In the genomic region with DNA sequence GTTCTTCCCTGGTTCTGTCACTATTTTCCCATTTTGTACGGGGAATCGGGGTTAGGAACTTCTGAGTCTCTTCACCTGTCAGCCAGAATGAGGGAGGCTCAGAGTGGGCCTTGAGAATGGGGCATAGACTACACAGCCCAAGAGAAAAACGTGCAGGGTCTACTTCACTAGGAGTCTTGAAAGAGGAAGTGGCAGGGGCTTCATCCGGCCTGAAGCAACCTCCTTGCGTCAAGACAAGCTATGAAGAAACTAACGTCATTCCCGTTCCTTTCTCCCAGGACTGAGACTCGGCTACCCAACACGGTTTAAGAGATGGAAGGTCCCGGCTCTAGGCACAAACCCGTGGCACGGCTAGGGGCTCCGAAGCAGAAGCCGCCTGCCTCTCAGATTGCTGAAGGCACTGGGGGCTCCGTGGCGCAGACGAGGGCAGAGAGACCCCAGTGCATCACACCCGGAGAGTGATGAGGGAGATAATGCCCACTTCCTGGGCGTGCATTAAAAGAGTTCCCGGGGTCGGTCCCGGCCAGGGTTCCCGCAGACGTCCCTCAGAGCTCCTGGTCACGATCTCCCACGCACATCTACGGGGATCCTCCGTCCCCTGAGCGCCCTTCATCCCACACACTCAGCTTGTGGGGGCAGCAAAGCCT, we compare ENCODE assay signal across 8 mouse cellular contexts. TPM values are rescaled to one million over a fixed set of nuclear protein-coding genes. Genes with fewer than 3 reads are reported as not detected.
DNase-seq lines count a peak whose midpoint lies in the region; ATAC-seq and TF ChIP-seq lines count a peak whose summit lies in the region.

No protein-coding gene starts in this region.

- TF ChIP-seq POLR2A in heart, adult 2 months (IDR thresholded peaks at IDR 0.05; ENCODE audit: insufficient read depth, low read depth, low read length) = 0 out of 2 replicates have a peak, but pooled peaks have one; percentile 9

- WGBS in heart, adult 2 months = under 1% methylated on average over 29 of the region's 29 CpGs
- under 1% methylated on average over 29 of the region's 29 CpGs for WGBS in forebrain, embryonic 12.5 days
- WGBS in limb, embryonic 11.5 days = under 1% methylated on average over 29 of the region's 29 CpGs
- 1% methylated on average over 29 of the region's 29 CpGs for WGBS in midbrain, embryonic 14.5 days

- H3K27ac ChIP-seq in heart, adult 2 months = peak overlapping the region; percentile 95
- peak overlapping the region; percentile 89 for H3K27ac ChIP-seq in forebrain, embryonic 12.5 days
- H3K27ac ChIP-seq in limb, embryonic 11.5 days (replicated peaks; ENCODE audit: low read depth, low read length) = peak overlapping the region; percentile 93
- H3K27ac ChIP-seq in midbrain, embryonic 14.5 days (replicated peaks; ENCODE audit: low read depth, low read length) = peak overlapping the region; percentile 83

- H3K4me1 ChIP-seq in heart, adult 2 months (ENCODE audit: control insufficient read depth, insufficient read depth, low read length) = peaks cover 6% of the 10 kb centered on the region
- peaks cover 27% of the 10 kb centered on the region for H3K4me1 ChIP-seq in forebrain, embryonic 12.5 days
- peaks cover 20% of the 10 kb centered on the region for H3K4me1 ChIP-seq in limb, embryonic 11.5 days (ENCODE audit: control insufficient read depth, insufficient read depth, low read length)
- H3K4me1 ChIP-seq in midbrain, embryonic 14.5 days (ENCODE audit: control insufficient read depth, insufficient read depth, low read length) = peaks cover 22% of the 10 kb centered on the region

- DNase-seq in heart, adult 2 months = no peak
- no peak for DNase-seq in heart, postnatal 10 days
- peak; percentile 37 for DNase-seq in MN1 (ENCODE audit: low spot score)
- peak; percentile 61 for DNase-seq in limb, embryonic 11.5 days (ENCODE audit: low spot score)
- peak; percentile 58 for DNase-seq in midbrain, embryonic 14.5 days
- no peak for DNase-seq in adrenal gland, postnatal 10 days
- no peak for DNase-seq in gastrocnemius, postnatal 14 days

- no peaks in the 10 kb centered on the region; the same call in 1 of the 2 replicates for H3K79me2 ChIP-seq in heart, adult 2 months (replicated peaks; ENCODE audit: control insufficient read depth, insufficient read depth, low read length)

- no peaks in the 10 kb centered on the region for H3K27me3 ChIP-seq in heart, adult 2 months (ENCODE audit: control insufficient read depth, insufficient read depth, low read length)
- H3K27me3 ChIP-seq in forebrain, embryonic 12.5 days = no peaks in the 10 kb centered on the region
- no peaks in the 10 kb centered on the region for H3K27me3 ChIP-seq in limb, embryonic 11.5 days (ENCODE audit: control insufficient read depth, insufficient read depth, low read length)
- H3K27me3 ChIP-seq in midbrain, embryonic 14.5 days (ENCODE audit: control insufficient read depth, insufficient read depth, low read length) = no peaks in the 10 kb centered on the region

- H3K4me3 ChIP-seq in heart, adult 2 months = peak overlapping the region; percentile 86
- peak overlapping the region; percentile 78 for H3K4me3 ChIP-seq in forebrain, embryonic 12.5 days (replicated peaks)
- H3K4me3 ChIP-seq in limb, embryonic 11.5 days (ENCODE audit: low read depth, low read length) = peak overlapping the region; percentile 81
- H3K4me3 ChIP-seq in midbrain, embryonic 14.5 days (replicated peaks; ENCODE audit: low read depth, low read length) = peak overlapping the region; percentile 71

- intact Hi-C loops in heart, adult 2 months (cut with DNase I) = loop anchor here (1.0 kb wide), 1 partner anchor 31 kb away; no protein-coding TSS in a partner anchor
- intact Hi-C loops in heart, postnatal 10 days (cut with DNase I) = loop anchor here (2.0 kb wide), 2 partner anchors 16 to 32 kb away; no protein-coding TSS in a partner anchor
- intact Hi-C loops in gastrocnemius, postnatal 14 days (cut with DNase I; ENCODE audit: low total_unique reads) = no loop called here

- peak; percentile 39 for ATAC-seq in forebrain, embryonic 12.5 days (ENCODE audit: low FRiP score)
- ATAC-seq in limb, embryonic 11.5 days (ENCODE audit: insufficient number of reproducible peaks, low FRiP score, low TSS enrichment, low read depth) = no peak; the same call in none of the 2 replicates
- ATAC-seq in midbrain, embryonic 14.5 days (ENCODE audit: low FRiP score, low TSS enrichment) = peak; percentile 47

- no peaks in the 10 kb centered on the region for H3K36me3 ChIP-seq in heart, adult 2 months (ENCODE audit: control insufficient read depth, insufficient read depth, low read length)
- H3K36me3 ChIP-seq in forebrain, embryonic 12.5 days (replicated peaks) = no peaks in the 10 kb centered on the region
- no peaks in the 10 kb centered on the region for H3K36me3 ChIP-seq in limb, embryonic 11.5 days (ENCODE audit: control insufficient read depth, insufficient read depth, low read length)
- no peaks in the 10 kb centered on the region for H3K36me3 ChIP-seq in midbrain, embryonic 14.5 days (ENCODE audit: control insufficient read depth, insufficient read depth, low read length)

- no peaks in the 10 kb centered on the region for H3K9me3 ChIP-seq in forebrain, embryonic 12.5 days
- no peaks in the 10 kb centered on the region for H3K9me3 ChIP-seq in limb, embryonic 11.5 days (ENCODE audit: control insufficient read depth, low read length)
- no peaks in the 10 kb centered on the region for H3K9me3 ChIP-seq in midbrain, embryonic 14.5 days (ENCODE audit: control insufficient read depth, low read length)

- TF ChIP-seq EP300 in heart, adult 2 months (IDR thresholded peaks at IDR 0.05; ENCODE audit: insufficient read depth, low read depth, low read length) = no peak

- TF ChIP-seq CTCF in heart, adult 2 months (IDR thresholded peaks at IDR 0.05) = no peak

- H3K9ac ChIP-seq in heart, adult 2 months (ENCODE audit: low read depth, low read length) = peak overlapping the region; percentile 96
- peak overlapping the region; percentile 78 for H3K9ac ChIP-seq in forebrain, embryonic 12.5 days
- H3K9ac ChIP-seq in limb, embryonic 11.5 days (ENCODE audit: low read length) = peak overlapping the region; percentile 96
- peak overlapping the region; percentile 75 for H3K9ac ChIP-seq in midbrain, embryonic 14.5 days (replicated peaks; ENCODE audit: low read length)

- peak overlapping the region; percentile 66 for H3K4me2 ChIP-seq in forebrain, embryonic 12.5 days
- peak overlapping the region; percentile 81 for H3K4me2 ChIP-seq in limb, embryonic 11.5 days (ENCODE audit: low read depth, severe bottlenecking)
- peak overlapping the region; percentile 88 for H3K4me2 ChIP-seq in midbrain, embryonic 14.5 days (ENCODE audit: low read length)

RNA-seq across cellular contexts. Expression of gene Cfap43, which starts 0.5 kb away (rescaled TPM):
- not detected for total RNA-seq in heart, adult 2 months (2021)
- polyA plus RNA-seq in heart, adult 2 months (2012; rRNA removed) = 0.26 and 0.86 TPM in 2 replicates
- total RNA-seq in heart, postnatal 10 days (2021) = under 1 TPM in 1 of 2 experiments, not detected in 1; 0.24 TPM
- polyA plus RNA-seq in forebrain, embryonic 12.5 days (2016; fragmentation: Nextera tagmentation; extraction: Ambion mirVana) = 0.22 and 0.37 TPM in 2 replicates
- 0.04 and 0.27 TPM in 2 replicates for polyA plus RNA-seq in limb, embryonic 11.5 days (2014; fragmentation: Nextera tagmentation; extraction: Ambion mirVana)
- polyA plus RNA-seq in midbrain, embryonic 14.5 days (2014; fragmentation: Nextera tagmentation; extraction: Ambion mirVana) = 0.47 and 0.77 TPM in 2 replicates
- not detected for total RNA-seq in adrenal gland, postnatal 10 days (2021)
- total RNA-seq in gastrocnemius, postnatal 14 days (2021) = not detected

RNA-seq across cellular contexts. Expression of gene Itprip, which starts 0.5 kb away (rescaled TPM):
- total RNA-seq in heart, adult 2 months (2021) = 10 to 100 TPM in 1 of 2 experiments, 1 to 10 TPM in 1; 8.5 to 11.7 TPM
- polyA plus RNA-seq in heart, adult 2 months (2012; rRNA removed) = 8.1 and 8.6 TPM in 2 replicates
- total RNA-seq in heart, postnatal 10 days (2021) = 10 to 100 TPM; 11.1 to 13.3 TPM
- 17.9 and 19.8 TPM in 2 replicates for polyA plus RNA-seq in forebrain, embryonic 12.5 days (2016; fragmentation: Nextera tagmentation; extraction: Ambion mirVana)
- 20.0 and 20.3 TPM in 2 replicates for polyA plus RNA-seq in limb, embryonic 11.5 days (2014; fragmentation: Nextera tagmentation; extraction: Ambion mirVana)
- polyA plus RNA-seq in midbrain, embryonic 14.5 days (2014; fragmentation: Nextera tagmentation; extraction: Ambion mirVana) = 3.4 and 5.2 TPM in 2 replicates
- 10 to 100 TPM; 11.7 to 14.5 TPM for total RNA-seq in adrenal gland, postnatal 10 days (2021)
- 1 to 10 TPM; 1.1 to 1.6 TPM for total RNA-seq in gastrocnemius, postnatal 14 days (2021)

RNA-seq across cellular contexts. Expression of gene Cfap58, which starts 18.9 kb away (rescaled TPM):
- total RNA-seq in heart, adult 2 months (2021) = 1 to 10 TPM; 1.9 to 2.1 TPM
- 0.02 TPM in 1 of 2 replicates, not detected in the other for polyA plus RNA-seq in heart, adult 2 months (2012; rRNA removed)
- total RNA-seq in heart, postnatal 10 days (2021) = 1 to 10 TPM; 2.7 to 2.8 TPM
- 0.09 and 0.10 TPM in 2 replicates for polyA plus RNA-seq in forebrain, embryonic 12.5 days (2016; fragmentation: Nextera tagmentation; extraction: Ambion mirVana)
- 0.09 TPM in 1 of 2 replicates, not detected in the other for polyA plus RNA-seq in limb, embryonic 11.5 days (2014; fragmentation: Nextera tagmentation; extraction: Ambion mirVana)
- 0.47 and 0.89 TPM in 2 replicates for polyA plus RNA-seq in midbrain, embryonic 14.5 days (2014; fragmentation: Nextera tagmentation; extraction: Ambion mirVana)
- total RNA-seq in adrenal gland, postnatal 10 days (2021) = under 1 TPM in 1 of 2 experiments, not detected in 1; 0.06 TPM
- total RNA-seq in gastrocnemius, postnatal 14 days (2021) = not detected

RNA-seq across cellular contexts. Expression of gene Gsto2, which starts 53.2 kb away (rescaled TPM):
- 1 to 10 TPM; 2.6 to 2.7 TPM for total RNA-seq in heart, adult 2 months (2021)
- 1.4 and 1.6 TPM in 2 replicates for polyA plus RNA-seq in heart, adult 2 months (2012; rRNA removed)
- total RNA-seq in heart, postnatal 10 days (2021) = 1 to 10 TPM; 1.8 to 2.6 TPM
- 0.95 and 1.3 TPM in 2 replicates for polyA plus RNA-seq in forebrain, embryonic 12.5 days (2016; fragmentation: Nextera tagmentation; extraction: Ambion mirVana)
- polyA plus RNA-seq in limb, embryonic 11.5 days (2014; fragmentation: Nextera tagmentation; extraction: Ambion mirVana) = 0.78 and 1.1 TPM in 2 replicates
- polyA plus RNA-seq in midbrain, embryonic 14.5 days (2014; fragmentation: Nextera tagmentation; extraction: Ambion mirVana) = 1.0 and 1.2 TPM in 2 replicates
- 1 to 10 TPM; 2.6 to 3.7 TPM for total RNA-seq in adrenal gland, postnatal 10 days (2021)
- under 1 TPM; 0.27 to 0.43 TPM for total RNA-seq in gastrocnemius, postnatal 14 days (2021)

Comparison
In these comparisons a context has a peak if more than half of its experiments do, and no peak if none do; other contexts are left out.
1. DNase-seq: peak in MN1 (single experiment), limb, embryonic 11.5 days (single experiment) and midbrain, embryonic 14.5 days (single experiment); none in heart, adult 2 months (0 of 2), heart, postnatal 10 days (0 of 2), adrenal gland, postnatal 10 days (single experiment) and gastrocnemius, postnatal 14 days (single experiment).
2. Peak in every context shown above with its lines, with median percentiles within 50 percentile points of each other: H3K27ac ChIP-seq, H3K4me3 ChIP-seq, H3K9ac ChIP-seq and H3K4me2 ChIP-seq.